Mouse (Mus musculus) hindbrain, embryonic 11.5 days (tissue): ENCODE results near the gene Whamm. TPM values are rescaled to one million over a fixed set of nuclear protein-coding genes. Genes with fewer than 3 reads are reported as not detected.

Experiments used
- microRNA counts: library from miRNA; unstranded; fragments of <30 nt; microRNA quantifications from one replicate; lab custom pipeline; 2015
- polyA plus RNA-seq: library from polyadenylated mRNA; unstranded; fragments of >200 nt; fragmentation: Nextera tagmentation; extraction: Ambion mirVana; gene quantifications from 2 replicates; pipeline ENCODE4 v1.2.1, GENCODE M21; 2014

Whamm gene
- polyA plus RNA-seq, 1 experiment from 2014 or later = 9.0 TPM

MicroRNAs within 50 kb of the gene (microRNA counts, 519-probe panel; counts per million panel counts)
- not detected for microRNA mmu-miR-1839-3p (lab: Ali Mortazavi, UCI)
- 3,566 counts per million, percentile 25 among the panel's probes with 10 or more counts for microRNA mmu-miR-1839-5p (lab: Ali Mortazavi, UCI)

Other genes starting within 250 kb of the Whamm start
- 1,086 and 1,110 TPM in 2 replicates for gene Rps17, start 226.0 kb upstream of the Whamm start, polyA plus RNA-seq
- gene Cpeb1, start 115.8 kb upstream of the Whamm start, polyA plus RNA-seq = 1.2 and 1.3 TPM in 2 replicates
- gene Ap3b2, start 77.3 kb upstream of the Whamm start, polyA plus RNA-seq = 38.7 and 46.7 TPM in 2 replicates
- not detected in 2 replicates for gene BC048679, start 73.0 kb upstream of the Whamm start, polyA plus RNA-seq
- gene Fsd2, start 4.3 kb upstream of the Whamm start, polyA plus RNA-seq = 0.29 and 0.52 TPM in 2 replicates
- gene Homer2, start 136.3 kb downstream of the Whamm start, polyA plus RNA-seq = 22.2 and 24.4 TPM in 2 replicates
- 130 and 132 TPM in 2 replicates for gene Ramac, start 191.7 kb downstream of the Whamm start, polyA plus RNA-seq
- 43.6 and 49.1 TPM in 2 replicates for gene 3110040N11Rik, start 218.2 kb downstream of the Whamm start, polyA plus RNA-seq